Mouse (Mus musculus) mesoderm, embryonic 11.5 days (tissue): ENCODE results near the gene Btg2.

Experiments
- DNase-seq: peaks from one replicate; pipeline ENCODE4 v3.0.0-alpha.2; 2012; ENCODE audit warnings: low read depth, low spot score

Btg2 gene

DNA sequence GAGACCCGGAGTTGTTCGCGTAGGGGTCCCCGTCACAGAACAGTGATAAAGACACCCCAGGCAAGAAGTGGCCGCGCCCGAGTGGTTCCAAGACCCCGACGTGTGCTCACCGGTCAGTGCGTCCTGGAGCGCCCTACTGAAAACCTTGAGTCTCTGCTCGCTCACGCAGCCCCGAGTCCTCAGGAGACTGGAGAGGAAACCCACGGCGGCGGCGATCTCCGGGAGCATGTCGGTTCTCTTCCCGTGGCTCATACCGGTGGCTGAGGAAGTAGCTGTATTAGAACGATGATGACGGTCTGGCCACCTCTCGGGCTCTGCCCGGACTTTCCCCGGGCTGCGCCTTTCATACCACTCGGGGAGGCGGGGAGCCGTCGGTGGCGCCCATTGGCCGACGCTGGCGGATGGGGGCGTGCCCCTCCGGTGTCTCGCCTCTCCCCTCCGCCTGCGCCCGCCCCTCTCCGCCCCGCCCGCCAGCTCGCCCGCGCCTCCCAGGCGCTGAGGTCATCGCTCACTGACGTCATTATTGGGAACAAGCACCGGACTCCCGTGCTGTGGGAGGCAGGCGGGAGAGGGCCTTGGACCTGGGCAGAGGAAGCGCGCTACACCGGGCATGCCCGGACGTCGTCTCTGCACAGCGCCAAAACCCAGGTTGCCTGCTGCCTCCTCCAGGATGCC lies at the start of gene Btg2:
Btg2 (minus strand) TSS at position 319 of the 675 bp plus-strand sequence.
- peak; percentile 97 for DNase-seq

DNA sequence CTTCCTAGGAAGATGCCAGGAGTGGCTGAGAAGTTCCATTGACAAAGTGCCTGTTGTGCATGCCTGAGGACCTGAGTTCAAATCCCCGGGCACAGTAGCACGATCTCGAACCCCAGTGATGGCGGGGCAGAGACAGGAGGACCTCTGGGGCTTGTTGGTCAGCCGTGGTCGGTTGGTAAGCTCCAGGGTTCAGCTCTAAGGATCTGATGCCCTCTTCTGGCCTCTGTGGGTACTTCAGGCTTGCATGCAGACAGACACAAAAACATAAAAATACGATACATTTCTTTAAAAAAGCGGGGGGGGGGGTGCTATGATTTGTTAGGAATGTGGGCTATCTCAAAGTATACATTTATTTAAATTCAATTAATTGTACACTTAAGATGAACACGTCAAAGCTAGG lies 43.3 kb upstream of the Btg2 start:
- DNase-seq: peak; percentile 53

DNA sequence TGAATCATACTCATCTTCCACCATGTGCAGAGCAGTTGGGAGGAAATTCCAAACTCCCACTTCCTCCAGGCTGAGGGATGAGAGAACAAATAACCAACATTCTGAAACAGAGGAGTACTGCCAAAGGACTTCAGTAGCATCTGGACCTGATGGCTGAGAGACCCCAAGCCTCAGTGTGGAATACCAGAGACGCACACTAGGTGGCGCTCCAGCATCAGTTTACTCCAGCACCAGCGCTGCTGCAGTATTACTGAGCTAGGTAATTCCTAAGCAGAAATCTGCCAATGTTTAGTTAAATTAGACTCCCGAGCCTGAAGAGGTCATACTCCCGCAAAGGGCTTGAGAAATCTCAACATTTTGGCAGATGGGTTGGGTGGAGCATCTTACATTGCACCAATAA lies 41.3 kb upstream of the Btg2 start:
- DNase-seq: peak; percentile 88

DNA sequence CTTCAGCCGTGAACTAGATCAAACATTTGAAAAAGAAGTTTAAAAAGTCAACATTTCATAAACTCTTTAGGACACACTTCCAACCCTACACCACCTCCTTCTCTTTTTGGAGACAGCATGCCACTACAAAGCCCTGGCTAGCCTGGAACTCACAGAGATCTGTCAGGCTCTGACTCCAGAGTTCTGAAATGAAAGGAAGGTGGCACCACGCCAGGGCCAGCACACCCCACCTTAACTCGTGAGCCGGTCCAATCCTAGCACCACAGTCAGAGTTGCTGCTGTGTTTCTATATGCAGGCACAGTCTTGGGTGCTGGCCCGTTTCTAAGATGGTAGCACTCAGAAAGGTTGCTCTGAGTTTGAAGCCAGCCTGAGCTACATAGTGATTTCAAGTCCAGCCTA lies 38.2 kb upstream of the Btg2 start:
- no peak for DNase-seq

DNA sequence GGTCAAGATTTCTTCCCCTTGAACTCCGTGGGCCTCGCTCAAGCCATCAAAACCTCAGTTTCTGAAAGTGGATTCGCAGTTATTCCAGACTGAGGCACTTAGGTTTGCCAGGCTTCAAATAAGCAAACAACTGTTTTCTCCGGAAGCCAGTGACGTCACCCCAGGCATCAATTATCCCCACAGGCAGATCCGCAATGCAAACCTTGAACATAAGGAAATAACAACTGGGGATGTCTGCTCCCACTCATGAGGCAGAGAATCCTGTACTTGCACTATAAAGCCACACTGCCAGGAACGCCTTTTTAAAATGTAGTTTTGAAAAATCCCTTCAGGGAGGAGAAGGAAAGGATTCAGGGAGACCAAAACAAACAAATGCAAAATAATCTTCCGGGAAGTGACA lies 36.5 kb upstream of the Btg2 start:
- DNase-seq: no peak

DNA sequence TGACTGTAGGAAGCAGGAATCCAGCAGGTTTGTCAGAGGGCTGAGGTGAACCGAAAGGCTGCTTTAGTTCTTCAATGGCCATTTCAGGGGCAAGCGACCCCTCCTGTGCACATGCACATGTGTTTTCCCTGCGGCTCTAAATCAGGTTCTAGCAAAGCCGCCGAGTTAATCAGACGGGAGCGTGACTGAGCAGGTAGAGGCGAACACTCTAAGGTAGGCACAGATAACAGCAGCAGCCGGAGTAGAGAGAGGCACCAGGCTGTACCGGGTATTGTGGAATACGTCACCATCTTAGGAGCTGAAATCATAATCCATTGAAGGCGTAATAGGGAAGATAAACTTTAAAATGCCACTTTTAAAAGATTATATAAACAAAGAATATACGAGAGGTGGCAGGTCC lies 35.8 kb upstream of the Btg2 start:
- no peak for DNase-seq

DNA sequence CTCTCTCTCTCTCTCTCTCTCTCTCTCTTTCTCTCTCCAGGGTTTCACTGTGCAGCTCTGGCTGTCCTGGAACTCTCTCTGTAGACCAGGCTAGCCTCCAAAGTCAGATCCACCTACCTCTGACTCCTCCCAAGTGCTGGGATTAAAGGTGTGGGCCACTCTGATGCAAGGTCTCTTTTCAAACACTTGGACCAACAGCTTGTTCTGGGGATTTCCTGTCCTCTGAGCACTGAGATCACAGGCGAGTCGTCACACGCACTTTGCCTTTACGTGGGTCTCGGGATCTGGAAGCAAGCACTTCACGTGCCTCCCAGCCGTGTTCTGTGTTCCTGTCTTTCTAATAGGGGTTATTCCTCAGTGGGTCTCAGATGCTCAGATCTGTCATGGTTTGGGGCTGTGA lies 35.1 kb upstream of the Btg2 start:
- DNase-seq: no peak

DNA sequence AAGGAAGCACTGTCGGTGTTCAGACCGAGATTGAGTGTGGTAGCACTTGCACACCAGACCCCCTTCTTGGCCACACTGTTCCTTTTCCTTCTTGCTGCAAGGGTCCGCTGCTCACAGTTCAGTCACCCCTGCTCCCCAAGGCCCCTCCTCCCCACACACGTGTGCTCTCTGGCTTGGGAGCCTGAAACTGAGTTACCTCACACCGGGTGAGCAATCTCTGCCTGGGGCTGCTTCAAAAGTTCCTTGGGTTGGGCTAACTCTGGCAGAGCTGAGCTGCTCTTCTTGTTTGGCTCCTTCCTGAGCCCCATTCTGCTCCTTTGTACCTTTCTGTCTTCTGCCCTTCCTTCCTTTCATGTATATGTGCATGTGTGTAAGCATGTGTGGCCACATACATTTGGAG lies 34.6 kb upstream of the Btg2 start:
- DNase-seq: no peak

DNA sequence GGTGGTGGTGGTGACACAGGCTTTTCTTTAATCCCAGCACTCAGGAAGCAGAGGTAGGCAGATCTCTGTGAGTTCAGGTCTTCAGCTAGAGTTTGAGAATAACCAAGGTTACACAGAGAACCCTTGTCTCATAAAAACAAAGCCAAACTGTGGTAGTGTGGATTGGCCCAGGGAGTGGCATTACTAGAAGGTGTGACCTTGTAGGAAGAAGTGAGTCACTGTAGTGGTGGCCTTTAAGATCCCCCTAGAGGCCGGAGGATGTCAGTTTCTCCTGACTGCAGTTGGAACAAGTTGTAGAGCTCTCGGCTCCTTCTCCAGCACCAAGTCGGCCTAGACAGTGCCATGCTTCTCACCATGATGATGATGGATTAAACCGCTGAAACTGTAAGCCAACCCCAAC lies 32.1 kb upstream of the Btg2 start, which contains the start of gene Chit1:
Chit1 (plus strand) TSS at position 264 of the 400 bp plus-strand sequence.
- no peak for DNase-seq

DNA sequence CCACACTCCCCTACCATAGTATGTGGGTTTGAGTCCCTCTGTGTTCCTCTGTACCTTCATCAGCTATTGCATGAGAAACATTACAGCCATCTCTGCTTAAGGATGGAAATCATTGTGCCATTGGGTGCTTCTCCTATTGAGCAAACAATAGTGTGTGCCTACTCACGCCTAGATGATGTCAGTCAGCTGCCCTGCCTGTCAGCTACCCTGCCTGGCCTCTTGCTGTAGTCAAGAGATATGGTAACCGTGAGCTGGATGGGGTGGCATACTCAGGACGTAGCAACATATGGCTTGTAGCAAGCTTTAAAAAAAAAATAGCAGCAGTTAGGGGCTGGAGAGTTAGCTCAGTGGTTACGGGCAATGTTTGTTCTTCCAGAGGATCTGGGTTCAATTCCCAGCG lies 31.5 kb upstream of the Btg2 start:
- DNase-seq: no peak

DNA sequence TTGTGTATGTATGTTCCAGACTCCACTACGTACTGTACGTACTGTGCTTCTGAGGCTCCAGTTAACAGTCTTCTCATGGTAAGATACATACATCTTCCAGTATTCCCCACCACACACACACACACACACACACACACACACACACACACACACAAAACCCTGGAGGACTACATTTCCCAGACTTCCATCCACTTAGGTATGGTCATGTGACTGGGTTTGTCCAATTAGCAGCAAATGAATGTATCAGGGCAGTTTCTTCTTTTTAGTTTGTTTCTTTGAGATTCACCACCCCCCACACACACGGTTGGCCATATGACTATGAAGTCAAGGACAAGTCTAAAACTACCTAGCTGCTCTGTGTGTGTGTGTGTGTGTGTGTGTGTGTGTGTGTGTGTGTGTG lies 31.1 kb upstream of the Btg2 start:
- no peak for DNase-seq

DNA sequence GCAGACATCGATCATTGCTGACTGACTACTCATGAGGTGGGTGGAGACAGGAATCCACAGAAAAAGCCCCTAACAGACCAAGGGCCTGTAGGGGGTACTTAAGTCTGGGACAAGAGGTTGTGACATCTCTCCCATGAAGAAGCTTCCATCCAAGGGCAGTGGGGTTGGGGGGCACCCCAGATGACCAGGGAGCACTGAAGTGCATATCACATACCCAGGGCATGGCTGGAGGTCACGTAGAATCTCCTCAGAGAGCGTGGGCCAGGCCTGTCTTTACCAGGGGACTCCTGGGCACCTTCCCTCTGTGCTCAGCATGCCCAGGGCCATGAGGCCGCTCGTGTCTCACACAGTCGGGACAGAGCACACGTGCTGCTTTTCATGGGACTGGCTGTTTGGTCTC lies 28.9 kb upstream of the Btg2 start:
- no peak for DNase-seq

DNA sequence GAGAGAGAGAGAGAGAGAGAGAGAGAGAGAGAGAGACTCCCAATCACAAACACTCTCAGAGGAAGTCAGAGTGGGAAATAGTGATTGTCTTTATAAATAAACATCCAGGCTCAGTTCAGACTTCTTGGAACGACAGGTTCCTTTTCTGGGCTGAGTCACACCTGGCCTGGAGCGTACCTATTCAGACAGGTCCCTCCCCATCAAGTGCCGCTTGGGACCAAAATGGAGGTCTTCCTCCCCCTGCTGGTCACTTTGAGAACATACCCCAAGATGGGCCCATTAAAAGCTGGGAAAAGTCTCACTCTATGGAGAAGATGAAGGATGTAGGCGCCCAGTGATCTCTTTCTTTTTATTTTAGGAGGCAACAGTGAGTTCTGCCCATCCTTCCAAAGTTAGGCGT lies 27.8 kb upstream of the Btg2 start:
- peak; percentile 64 for DNase-seq

DNA sequence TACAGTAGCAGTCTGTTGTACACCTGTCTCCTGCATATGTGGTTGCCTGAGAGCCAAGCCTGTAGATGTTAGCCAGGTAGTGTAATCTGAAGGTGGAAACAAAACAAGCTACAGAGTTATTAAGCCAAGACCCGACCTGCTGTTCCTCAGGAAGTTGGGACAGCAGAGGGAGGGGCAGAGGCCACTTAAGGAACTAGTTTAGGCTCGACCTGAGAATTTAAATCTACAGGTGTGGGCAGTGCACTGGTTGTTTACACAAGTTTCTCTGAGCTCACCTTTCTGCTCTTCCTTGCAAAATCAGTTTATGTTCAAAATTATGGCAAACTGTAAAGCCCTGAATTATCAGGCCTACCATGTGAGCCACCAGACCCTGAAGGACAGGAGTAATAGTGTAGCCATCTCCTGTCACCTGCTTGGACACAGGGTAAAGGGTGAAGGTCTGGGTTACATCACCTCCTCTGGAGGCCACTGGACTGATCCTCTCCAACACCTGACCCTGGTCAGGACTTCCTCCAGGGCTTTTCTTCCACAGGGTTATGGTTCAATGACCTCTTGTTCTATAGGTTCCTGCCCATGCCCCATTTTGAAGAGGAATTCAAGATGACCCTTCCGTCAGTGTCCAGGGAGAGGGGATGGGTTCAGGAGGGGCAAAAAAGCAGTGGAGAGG lies 27.0 kb upstream of the Btg2 start:
- DNase-seq: no peak

DNA sequence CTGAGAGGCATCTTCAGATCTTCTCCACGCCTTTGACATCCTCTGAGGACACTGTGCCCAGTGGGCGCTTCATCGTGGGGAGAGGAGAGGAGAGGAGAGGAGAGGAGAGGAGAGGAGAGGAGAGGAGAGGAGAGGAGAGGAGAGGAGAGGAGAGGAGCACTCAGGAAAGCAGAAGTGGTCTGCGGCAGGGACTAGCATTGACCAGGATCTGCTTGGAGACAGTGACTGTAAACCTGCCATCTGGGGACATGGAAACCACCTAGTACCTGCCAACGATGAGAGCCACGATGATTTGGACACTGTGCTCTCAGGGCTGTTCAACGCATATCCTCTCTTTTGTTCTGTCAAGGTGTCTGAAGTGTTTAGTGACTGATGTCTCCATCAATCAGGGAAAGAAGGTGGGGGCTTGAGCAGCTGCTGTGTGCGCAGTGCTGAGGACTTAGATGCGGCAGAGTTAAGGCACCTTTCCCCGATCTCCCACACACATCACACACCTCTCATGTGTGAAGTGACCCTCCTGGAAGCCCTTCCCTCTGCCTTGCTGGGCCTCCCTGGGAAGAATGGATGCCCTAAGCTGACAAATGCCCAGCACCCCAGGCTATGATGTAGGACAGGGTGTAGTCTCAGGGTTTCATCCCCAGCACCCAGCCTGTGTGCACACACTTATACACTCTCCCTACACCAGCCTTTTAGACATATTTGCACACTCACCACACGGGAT lies 26.3 kb upstream of the Btg2 start:
- no peak for DNase-seq

DNA sequence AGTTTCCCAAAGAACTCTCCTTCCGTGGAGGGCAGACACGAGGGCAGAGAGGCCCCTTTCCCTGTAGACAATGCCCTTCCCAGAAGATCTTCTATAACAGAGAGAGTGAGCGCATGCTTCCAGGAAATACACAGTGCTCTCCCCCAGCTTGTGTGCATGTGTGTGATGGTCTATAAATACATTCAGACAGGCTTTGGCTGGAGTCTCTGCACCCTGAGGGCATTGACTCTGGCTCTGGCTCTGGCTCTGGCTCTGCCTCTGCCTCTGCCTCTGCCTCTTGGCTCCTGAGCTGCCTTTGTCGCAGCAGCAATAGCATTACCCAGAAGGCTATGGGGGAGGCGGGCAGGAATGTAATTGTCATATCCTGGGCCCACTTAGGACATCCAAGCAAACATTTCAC lies 24.9 kb upstream of the Btg2 start:
- DNase-seq: no peak

DNA sequence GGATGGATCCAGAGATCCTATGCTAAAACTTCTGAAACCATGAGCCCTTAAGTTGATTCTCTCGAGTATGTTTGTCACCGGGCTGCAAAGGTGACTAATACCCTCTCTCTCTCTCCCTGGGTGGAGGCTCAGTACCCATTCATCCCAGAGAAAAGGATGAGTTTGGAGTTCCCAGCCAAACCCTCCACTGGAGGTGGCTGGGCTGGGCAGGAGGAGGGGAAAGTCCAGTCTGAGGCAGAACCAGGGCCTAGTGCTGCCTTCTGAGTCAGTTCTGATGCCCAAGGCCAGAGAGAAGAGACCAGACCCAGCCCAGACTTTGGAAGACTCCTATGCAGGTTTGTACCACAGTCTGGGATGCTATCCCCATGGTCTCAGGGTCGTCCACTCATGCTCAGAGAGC lies 22.7 kb upstream of the Btg2 start:
- DNase-seq: no peak

DNA sequence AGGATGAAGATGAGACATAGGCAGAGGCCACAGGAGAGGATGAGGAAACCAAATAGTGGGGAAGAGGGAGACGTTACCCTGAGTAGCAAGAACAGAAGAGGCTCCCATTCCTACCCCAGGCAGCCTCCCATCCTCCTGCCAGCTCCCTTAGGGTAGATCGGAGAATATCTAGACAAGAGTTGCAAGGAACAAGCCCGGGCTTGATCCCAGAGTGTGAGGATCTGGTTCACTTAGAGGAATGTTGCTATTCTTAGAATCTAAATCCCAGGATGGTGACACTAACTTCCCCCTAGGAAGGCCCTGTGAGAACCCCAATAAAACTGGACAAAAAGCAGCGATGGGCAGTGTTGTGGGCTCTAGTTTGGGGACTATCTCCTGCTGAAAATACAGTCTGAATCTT lies 22.0 kb upstream of the Btg2 start:
- DNase-seq: no peak

DNA sequence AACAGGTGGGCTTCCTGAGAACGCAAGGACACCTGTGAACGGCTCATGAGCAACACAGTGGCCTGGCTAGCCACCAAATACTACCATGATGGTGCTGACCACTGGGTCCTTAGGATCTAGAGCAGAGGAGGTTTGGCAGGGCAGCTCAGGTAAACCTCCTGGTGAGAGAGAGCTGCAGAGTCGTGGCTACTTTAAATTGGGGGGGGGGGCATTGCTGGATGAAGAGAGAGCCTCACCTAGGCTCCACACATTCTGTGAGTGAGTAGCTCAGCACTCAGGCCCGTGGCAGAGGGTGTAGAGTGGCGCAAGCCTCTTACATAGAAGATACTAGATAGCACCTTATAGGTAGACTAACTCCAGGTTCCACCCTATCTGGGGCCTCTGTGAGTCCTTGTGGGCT lies 21.5 kb upstream of the Btg2 start:
- no peak for DNase-seq

DNA sequence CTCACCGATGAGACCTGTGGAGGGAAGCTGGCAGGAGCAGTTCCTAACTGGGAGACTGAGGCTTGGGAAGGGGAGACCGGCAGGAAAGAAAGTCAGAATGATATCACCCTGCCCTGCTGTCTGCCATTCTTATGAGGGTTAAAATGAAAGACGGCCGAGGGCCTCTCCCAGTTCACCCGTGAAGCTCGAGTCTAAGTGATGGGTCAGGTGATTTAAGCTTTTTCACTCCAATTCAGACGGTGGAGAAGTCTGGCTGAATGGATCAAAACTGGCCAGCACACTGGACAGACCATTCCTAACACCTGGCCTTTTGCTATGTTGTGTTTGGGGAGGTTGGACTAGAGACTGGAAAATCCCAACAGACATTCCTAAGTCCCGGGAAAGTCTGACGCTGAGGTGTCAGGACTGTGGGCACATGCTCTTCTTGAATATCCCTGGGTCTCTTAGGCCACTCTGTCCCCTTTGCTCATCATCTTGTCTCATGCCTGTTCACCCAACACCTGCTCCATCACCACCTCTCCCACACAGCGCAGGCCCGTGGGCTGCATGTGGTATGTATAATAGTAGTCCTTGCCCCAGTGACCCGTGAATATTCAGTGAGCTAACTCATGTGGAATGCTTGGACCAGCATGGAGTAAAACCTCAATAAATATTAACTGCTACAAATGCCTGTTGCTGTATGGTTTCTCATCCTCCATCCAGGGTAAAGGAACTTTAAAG lies 20.8 kb upstream of the Btg2 start:
- no peak for DNase-seq

DNA sequence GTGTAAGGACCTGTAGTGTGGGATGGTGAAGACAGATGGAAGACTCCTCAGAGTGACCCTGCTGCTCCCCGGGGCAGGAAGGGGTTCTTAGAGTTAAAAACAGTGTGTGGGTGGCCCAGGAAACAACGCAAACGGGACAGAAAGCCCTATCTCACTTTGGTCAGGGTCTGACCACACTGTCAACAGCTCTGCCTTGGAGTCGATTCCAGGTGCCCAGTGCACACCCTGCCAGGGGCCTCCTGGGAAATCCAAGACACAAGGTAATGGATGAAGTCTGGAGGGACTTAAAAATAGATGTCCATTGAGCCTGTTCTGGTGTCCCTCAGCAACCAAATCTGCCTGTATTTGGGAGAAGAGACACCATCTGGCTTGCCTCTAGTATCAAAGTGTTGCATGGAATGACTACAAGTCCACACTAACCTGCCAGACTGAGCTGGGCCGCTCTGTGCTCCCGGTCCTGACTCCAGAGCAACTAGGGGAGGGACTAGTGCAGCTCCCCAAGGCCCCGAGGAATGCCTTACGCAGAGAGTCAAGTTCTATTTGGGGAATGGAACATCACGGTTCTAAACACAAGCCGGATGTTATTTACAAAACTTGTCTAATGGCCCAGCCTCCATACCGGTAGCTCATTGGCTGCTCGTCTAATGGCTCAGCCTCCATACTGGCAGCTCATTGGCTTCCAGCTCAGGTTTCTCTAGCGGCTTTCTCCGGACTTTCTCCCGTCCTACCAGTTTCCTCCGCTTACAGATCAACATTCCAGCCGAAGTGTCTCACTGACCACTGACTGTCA lies 20.0 kb upstream of the Btg2 start:
- peak; percentile 87 for DNase-seq
